Mouse (Mus musculus) midbrain, embryonic 15.5 days (tissue): ENCODE results near the gene Atp6v0d1. TPM values are rescaled to one million over a fixed set of nuclear protein-coding genes. Genes with fewer than 3 reads are reported as not detected.
"Not testable (repeated sequence)": the region's sequence is repeated elsewhere in the genome, so short reads cannot be mapped to it uniquely, and the experiment has no call there.

Experiments used
- ATAC-seq: fragments of 200-750 bp; cut with Nextera tagmentation; replicated peaks from 2 replicates; pipeline ENCODE4 v1.8.0; 2017; ENCODE audit warnings: moderate TSS enrichment
- H3K27ac ChIP-seq: fragments of 300-500 bp; sonication (generic); 2 replicates; pipeline ENCODE4 v1.5.1; 2015; ENCODE audit warnings: mild to moderate bottlenecking, inconsistent platforms
- H3K27me3 ChIP-seq: fragments of 300-500 bp; sonication (generic); replicated peaks from 2 replicates; pipeline ENCODE4 v1.6.1; 2015; ENCODE audit warnings: inconsistent platforms
- H3K36me3 ChIP-seq: fragments of 300-500 bp; sonication (generic); replicated peaks from 2 replicates; pipeline ENCODE4 v1.6.1; 2015; ENCODE audit warnings: inconsistent platforms
- H3K4me1 ChIP-seq: fragments of 300-500 bp; sonication (generic); 2 replicates; pipeline ENCODE4 v1.6.1; 2015; ENCODE audit warnings: inconsistent platforms
- H3K4me2 ChIP-seq: fragments of 300-500 bp; sonication (generic); 2 replicates; pipeline ENCODE4 v1.6.1; 2015; ENCODE audit warnings: inconsistent platforms, mild to moderate bottlenecking, moderate library complexity
- H3K4me3 ChIP-seq: fragments of 300-500 bp; sonication (generic); 2 replicates; pipeline ENCODE4 v1.5.1; 2015; ENCODE audit warnings: mild to moderate bottlenecking, inconsistent platforms
- H3K9ac ChIP-seq: fragments of 300-500 bp; sonication (generic); 2 replicates; pipeline ENCODE4 v1.6.1; 2015; ENCODE audit warnings: mild to moderate bottlenecking, inconsistent platforms
- H3K9me3 ChIP-seq: fragments of 300-500 bp; sonication (generic); 2 replicates; pipeline ENCODE4 v1.6.1; 2016; ENCODE audit warnings: inconsistent platforms
- WGBS: fragments of 180-500 bp; shearing (Covaris S2); methylation state at CpG from one replicate; pipeline ENCODE4 v1.1.7; 2015; ENCODE audit warnings: mixed read lengths; 5-methylcytosine and 5-hydroxymethylcytosine counted together
- polyA plus RNA-seq: library from polyadenylated mRNA; unstranded; fragments of >200 nt; fragmentation: Nextera tagmentation; extraction: Ambion mirVana; gene quantifications from 2 replicates; pipeline ENCODE4 v1.2.1, GENCODE M21; 2015

Atp6v0d1 gene
- polyA plus RNA-seq, 1 experiment from 2014 or later, result 234 TPM

DNA sequence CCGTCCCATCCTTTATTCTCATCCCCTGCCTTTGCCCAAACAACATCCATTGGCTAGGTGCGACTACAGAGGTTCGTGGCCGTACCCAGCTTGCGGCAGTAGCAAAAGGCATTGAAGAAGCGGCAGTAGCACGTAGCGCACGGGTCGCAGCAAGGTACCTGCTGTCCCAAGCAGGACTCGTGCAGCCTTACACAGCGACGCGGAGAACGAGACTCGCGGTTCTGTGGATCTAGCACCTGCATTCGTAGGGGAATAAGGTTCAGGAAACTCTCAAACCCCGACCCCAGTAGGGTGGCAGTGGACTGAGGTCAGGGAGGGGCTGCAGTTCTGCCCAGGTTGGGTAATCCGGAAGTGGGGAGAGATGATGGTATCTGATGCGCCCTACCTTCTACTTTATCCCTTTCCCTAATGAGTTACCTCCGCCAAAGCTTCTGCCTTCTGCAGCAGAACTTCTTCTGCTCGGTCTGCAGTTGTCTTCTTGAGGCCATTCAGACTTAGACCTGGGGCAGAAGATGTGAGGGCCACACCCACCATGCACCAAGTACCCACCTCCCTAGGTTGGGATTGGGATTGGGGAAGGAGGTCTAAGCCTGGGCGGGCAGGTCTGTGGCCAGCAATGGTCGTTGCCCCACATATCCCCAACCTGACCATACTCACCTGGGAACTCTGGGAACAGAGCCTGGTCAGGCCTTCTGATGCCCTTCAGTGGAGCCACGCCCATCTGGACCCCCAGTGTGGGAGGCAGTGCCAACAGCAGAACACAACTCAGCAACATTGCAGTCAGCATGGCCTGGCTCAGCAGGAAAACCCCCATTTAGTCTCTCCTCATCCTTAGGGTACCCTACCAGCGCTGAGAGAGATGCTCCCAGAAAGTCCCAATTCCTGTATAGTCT, 1.1 kb upstream of the Atp6v0d1 start:
- H3K27ac ChIP-seq, result peak overlapping the region; percentile 89; the same call in 1 of the 2 replicates
- WGBS, result 25% methylated on average over 27 of the region's 27 CpGs
- H3K27me3 ChIP-seq, result no peaks in the 10 kb centered on the region
- peak overlapping the region; percentile 43 for H3K9ac ChIP-seq
- H3K4me3 ChIP-seq, result peak overlapping the region; percentile 82
- H3K4me2 ChIP-seq, result peak overlapping the region; percentile 81
- H3K4me1 ChIP-seq, result peaks cover 41% of the 10 kb centered on the region
- no peaks in the 10 kb centered on the region for H3K36me3 ChIP-seq
- H3K9me3 ChIP-seq, result no peaks in the 10 kb centered on the region
- ATAC-seq, result peak; percentile 34; the same call in 1 of the 2 replicates

DNA sequence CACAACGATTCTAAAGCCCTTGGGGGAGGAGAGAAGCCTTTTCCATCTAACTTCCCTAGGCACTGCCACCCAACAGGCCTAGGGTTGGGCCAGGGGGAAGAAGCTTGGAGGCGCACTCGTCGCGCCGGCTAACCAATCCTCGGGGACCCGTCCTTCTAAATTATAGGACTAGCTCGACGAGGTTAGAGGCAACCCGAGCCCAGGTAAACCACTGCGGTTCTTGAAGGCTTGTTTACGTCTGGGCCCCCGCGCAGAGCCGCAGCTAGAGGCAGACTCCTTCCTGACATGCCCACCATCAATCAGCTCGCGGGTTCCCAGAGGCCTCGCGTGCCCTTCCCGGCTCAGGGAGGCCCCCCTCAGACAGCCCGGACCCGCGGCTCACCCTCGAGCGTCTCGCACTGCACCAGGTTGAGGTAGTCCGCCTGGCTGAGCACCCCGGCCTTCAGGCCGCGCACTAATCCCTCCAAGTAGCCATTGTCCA, 406 bp downstream of the Atp6v0d1 start:
- Histone ChIP-seq H3K9me3 (no peaks in the 10 kb centered on the region), H3K4me2 (peak overlapping the region; percentile 81), H3K36me3 (no peaks in the 10 kb centered on the region), H3K4me3 (peak overlapping the region; percentile 82), H3K4me1 (peaks cover 41% of the 10 kb centered on the region), H3K27me3 (no peaks in the 10 kb centered on the region), H3K27ac (peak overlapping the region; percentile 89), H3K9ac (peak overlapping the region; percentile 82)
- 1% methylated on average over 31 of the region's 31 CpGs for WGBS
- ATAC-seq, result peak; percentile 84

DNA sequence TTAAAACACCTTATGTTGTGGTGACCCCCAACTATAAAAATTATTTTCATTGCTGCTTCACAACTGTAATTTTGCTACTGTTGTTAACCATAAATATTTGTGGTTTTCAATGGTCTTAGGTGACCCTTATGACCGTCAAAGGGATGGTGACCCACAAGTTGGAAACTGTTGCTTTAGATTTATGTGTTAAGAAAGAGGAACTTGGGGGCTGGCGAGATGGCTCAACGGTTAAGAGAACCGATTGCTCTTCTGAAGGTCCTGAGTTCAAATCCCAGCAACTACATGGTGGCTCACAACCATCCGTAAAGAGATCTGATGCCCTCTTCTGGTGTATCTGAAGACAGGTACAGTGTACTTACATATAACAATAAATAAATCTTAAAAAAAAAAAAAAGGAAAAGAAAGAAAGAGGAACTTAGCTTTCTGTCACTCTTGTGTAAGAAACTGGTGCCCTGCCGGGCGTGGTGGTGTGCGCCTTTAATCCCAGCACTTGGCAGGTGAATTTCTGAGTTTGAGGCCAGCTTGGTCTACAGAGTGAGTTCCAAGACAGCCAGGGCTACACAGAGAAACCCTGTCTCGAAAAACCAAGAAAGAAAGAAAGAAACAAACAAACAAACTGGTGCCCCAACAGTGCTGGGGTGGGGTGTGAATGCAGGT, 1.1 kb downstream of the Atp6v0d1 start:
- 86% methylated on average over 9 of the region's 9 CpGs for WGBS
- Histone ChIP-seq H3K4me1 (peaks cover 41% of the 10 kb centered on the region), H3K4me3 (peak overlapping the region; percentile 82), H3K27ac (0 out of 2 replicates have a peak overlapping the region, but pooled peaks have one; percentile 89), H3K9ac (peak overlapping the region; percentile 82), H3K4me2 (peak overlapping the region; percentile 81)
- not testable (repeated sequence) for H3K9me3 ChIP-seq, H3K27me3 ChIP-seq, ATAC-seq, H3K36me3 ChIP-seq

DNA sequence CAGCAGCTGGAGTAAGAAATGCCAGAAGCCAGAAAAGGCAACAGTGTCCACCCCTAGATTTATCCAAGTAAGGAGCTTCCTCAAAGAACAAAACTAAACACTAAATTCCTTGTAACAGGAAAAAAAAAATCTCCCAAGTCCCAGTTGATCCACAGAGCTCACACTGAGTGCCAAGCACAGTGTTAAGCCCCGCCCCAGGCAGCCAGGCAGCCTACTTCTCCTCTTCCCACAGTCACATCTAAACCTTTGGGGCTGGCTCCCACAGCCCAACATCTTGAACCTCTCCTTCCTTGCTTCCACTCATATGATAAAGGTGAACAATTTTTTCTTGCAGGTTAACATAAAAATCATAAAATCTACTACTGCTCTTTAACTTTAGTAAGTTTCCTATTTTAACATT, 2.0 kb downstream of the Atp6v0d1 start:
- Histone ChIP-seq H3K27me3 (no peaks in the 10 kb centered on the region), H3K27ac (no peak overlapping the region), H3K9me3 (no peaks in the 10 kb centered on the region), H3K4me1 (peaks cover 41% of the 10 kb centered on the region), H3K4me3 (no peak overlapping the region), H3K36me3 (no peaks in the 10 kb centered on the region), H3K9ac (no peak overlapping the region), H3K4me2 (no peak overlapping the region; the same call in 1 of the 2 replicates)
- ATAC-seq, result no peak
- 86% methylated on average over 1 of the region's 1 CpGs for WGBS

DNA sequence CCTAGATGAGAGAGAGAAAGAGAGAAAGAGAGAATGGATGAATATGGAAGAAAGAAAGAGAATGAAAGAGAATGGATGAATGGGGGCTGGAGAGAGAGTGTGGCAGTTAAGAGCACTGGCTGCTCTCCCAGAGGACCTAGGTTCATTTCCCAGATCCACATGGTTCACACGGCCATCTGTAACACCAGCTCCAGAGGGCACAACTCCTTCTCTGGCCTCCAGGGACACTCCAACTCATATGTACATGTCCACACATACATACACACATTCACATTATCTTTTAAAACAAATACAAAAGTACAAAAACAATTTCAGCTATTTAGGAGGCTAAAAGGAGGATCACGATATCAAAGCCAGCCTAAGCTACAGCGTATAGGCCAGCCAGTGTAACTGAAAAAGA, 3.0 kb downstream of the Atp6v0d1 start:
- no peak overlapping the region for H3K4me3 ChIP-seq
- H3K4me1 ChIP-seq, result peaks cover 41% of the 10 kb centered on the region
- no peak for ATAC-seq
- H3K9ac ChIP-seq, result no peak overlapping the region
- H3K27me3 ChIP-seq, result no peaks in the 10 kb centered on the region
- H3K9me3 ChIP-seq, result no peaks in the 10 kb centered on the region
- no peak overlapping the region for H3K4me2 ChIP-seq
- H3K27ac ChIP-seq, result no peak overlapping the region
- no peaks in the 10 kb centered on the region for H3K36me3 ChIP-seq
- WGBS, result 83% methylated on average over 3 of the region's 3 CpGs

DNA sequence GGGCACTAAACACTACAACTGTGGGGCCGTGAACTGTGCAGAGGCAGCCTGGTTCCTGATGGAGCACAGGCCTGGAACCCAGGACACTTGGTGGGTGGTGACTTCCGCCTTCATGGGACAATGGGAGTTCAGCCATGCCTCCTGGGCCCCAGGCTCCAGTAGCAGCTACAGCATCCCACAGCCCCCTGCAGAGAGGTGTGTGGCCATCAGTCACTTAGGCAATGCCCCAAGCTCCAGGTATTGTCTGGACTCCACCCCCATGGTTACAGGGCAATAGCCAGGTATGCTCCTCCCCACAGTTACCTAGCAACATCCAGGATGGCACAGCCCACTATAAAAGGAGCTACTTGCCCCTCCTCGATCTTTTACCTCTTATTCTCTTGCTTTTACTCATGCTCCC, 10.6 kb downstream of the Atp6v0d1 start:
- no peak for ATAC-seq
- H3K4me2 ChIP-seq, result no peak overlapping the region
- H3K27ac ChIP-seq, result no peak overlapping the region
- WGBS, result 74% methylated on average over 3 of the region's 3 CpGs
- no peaks in the 10 kb centered on the region for H3K4me1 ChIP-seq
- H3K36me3 ChIP-seq, result 0 out of 2 replicates have a peak, but pooled peaks cover 3% of the 10 kb centered on the region
- H3K27me3 ChIP-seq, result no peaks in the 10 kb centered on the region
- no peak overlapping the region for H3K4me3 ChIP-seq
- no peaks in the 10 kb centered on the region for H3K9me3 ChIP-seq
- H3K9ac ChIP-seq, result no peak overlapping the region

DNA sequence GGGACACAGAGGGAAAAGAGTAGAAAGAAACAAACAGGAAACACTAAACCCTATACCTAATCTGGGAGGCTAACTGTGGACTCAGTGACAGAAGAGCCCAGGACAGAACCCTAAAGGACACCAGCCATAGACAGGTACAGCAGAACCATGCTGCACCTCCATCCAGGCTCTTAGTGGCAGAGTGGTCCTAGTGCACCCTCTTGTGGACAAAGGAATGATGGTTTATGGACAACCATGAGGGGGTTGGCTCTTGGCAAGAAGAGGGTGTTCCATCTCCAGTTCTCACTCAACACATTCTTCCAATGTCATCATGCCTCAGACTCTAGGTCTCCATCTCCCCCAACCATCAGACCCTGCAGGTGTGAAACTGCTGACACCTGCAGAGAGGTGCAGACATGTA, 11.8 kb downstream of the Atp6v0d1 start:
- H3K27ac ChIP-seq, result no peak overlapping the region
- 0 out of 2 replicates have a peak, but pooled peaks have one; percentile 21 for ATAC-seq

DNA sequence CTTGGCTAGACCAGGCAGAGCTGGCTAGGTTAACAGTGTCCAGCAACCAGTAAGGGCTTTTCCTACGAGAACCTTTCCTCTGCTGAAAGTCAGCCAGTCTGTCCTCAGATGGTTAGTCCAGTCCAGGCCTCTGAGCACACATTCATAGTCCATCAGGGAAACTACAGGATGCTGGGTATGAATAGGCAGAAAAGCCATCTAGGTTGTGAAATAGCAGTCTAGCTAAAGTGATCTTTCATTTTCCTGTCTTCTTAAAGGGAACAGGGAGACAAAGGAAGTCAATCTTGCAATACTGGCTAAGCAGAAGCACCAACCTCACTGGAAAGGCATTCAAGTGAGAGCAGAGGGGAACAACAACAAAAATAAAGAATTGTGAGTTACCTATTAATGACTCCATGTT, 13.0 kb downstream of the Atp6v0d1 start:
- Histone ChIP-seq H3K27me3 (no peaks in the 10 kb centered on the region), H3K9me3 (no peaks in the 10 kb centered on the region), H3K36me3 (0 out of 2 replicates have a peak, but pooled peaks cover 3% of the 10 kb centered on the region), H3K4me1 (no peaks in the 10 kb centered on the region), H3K27ac (no peak overlapping the region), H3K4me2 (no peak overlapping the region), H3K9ac (no peak overlapping the region), H3K4me3 (no peak overlapping the region)
- 87% methylated on average over 1 of the region's 1 CpGs for WGBS
- no peak for ATAC-seq

More for the DNA sequence above, 11.8 kb downstream of the Atp6v0d1 start:
- Histone ChIP-seq H3K4me3 (no peak overlapping the region), H3K9me3 (no peaks in the 10 kb centered on the region), H3K36me3 (0 out of 2 replicates have a peak, but pooled peaks cover 3% of the 10 kb centered on the region), H3K4me2 (no peak overlapping the region), H3K9ac (no peak overlapping the region), H3K4me1 (no peaks in the 10 kb centered on the region), H3K27me3 (no peaks in the 10 kb centered on the region)

DNA sequence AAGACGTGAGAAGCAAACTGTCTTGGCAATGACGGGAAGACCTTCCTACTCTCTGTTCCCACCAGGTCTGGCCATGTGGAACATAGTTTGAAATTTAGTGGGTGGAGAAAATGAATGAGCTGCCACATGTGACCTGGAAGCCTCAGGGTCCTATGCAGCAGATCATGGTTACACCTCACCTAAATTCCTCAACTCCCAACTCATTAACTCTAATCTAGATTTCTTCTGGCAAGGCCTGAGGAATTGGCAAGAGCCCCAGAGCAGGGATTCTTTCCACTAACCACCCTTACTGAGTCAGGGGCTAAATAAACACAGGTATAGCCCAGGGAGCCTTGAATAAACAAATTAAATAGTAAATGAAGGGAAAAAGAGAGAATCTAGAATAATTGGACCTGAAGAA, 13.8 kb downstream of the Atp6v0d1 start:
- Histone ChIP-seq H3K36me3 (0 out of 2 replicates have a peak, but pooled peaks cover 3% of the 10 kb centered on the region), H3K4me3 (no peak overlapping the region), H3K27ac (no peak overlapping the region), H3K4me2 (no peak overlapping the region), H3K4me1 (no peaks in the 10 kb centered on the region), H3K9ac (no peak overlapping the region), H3K27me3 (no peaks in the 10 kb centered on the region), H3K9me3 (no peaks in the 10 kb centered on the region)
- no peak for ATAC-seq
- WGBS, result 94% methylated on average over 2 of the region's 2 CpGs

DNA sequence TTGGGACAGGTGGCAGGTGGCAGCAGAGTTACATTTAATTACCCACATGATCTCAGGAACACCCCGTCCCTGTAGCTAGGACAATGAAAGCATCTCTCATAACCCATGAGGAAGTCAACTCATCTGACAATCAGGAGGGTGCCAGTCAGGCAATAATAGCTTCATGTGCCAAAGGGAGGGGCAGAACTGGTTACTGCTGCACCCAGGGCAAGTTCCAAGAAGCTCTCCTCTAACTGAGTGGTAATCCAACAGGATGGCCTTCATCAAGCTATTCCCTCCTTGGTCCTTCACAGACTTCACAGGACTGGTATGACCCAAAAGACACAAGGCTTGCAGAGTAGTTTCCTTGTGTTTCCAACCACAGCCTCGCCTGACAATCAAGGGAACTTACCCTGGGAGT, 15.8 kb downstream of the Atp6v0d1 start:
- no peak for ATAC-seq
- Histone ChIP-seq H3K27ac (no peak overlapping the region), H3K4me1 (peaks cover 1% of the 10 kb centered on the region; the same call in 1 of the 2 replicates), H3K27me3 (no peaks in the 10 kb centered on the region), H3K4me3 (no peak overlapping the region), H3K9ac (no peak overlapping the region), H3K9me3 (no peaks in the 10 kb centered on the region), H3K36me3 (0 out of 2 replicates have a peak, but pooled peaks cover 3% of the 10 kb centered on the region), H3K4me2 (no peak overlapping the region)
- WGBS, result 82% methylated on average over 2 of the region's 2 CpGs

DNA sequence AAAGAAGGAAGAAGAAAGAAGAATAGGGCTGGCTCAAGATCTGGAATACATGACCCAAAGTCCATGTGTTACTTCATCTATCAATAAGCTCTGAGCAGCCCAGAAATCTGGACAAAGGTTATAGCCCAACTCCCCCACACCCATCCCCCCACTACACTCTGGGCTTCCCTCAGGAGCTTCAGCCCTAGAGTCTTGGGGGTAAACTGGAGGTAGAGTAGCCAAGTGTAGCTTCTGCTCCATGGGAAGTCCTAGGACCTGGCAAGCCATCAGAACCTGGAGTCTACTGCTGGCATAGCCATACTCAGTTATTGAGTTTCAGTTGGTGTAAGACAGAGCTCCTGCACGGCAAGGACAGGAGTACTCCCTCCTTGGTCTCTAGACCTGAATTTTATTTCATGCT, 16.3 kb downstream of the Atp6v0d1 start:
- no peak for ATAC-seq

More for the DNA sequence above, 16.3 kb downstream of the Atp6v0d1 start:
- H3K4me3 ChIP-seq, result no peak overlapping the region
- H3K4me2 ChIP-seq, result no peak overlapping the region
- no peaks in the 10 kb centered on the region for H3K9me3 ChIP-seq
- WGBS, result 92% methylated on average over 1 of the region's 1 CpGs
- H3K27ac ChIP-seq, result no peak overlapping the region
- no peak overlapping the region for H3K9ac ChIP-seq
- H3K4me1 ChIP-seq, result peaks cover 7% of the 10 kb centered on the region; the same call in 1 of the 2 replicates
- H3K27me3 ChIP-seq, result no peaks in the 10 kb centered on the region
- 0 out of 2 replicates have a peak, but pooled peaks cover 3% of the 10 kb centered on the region for H3K36me3 ChIP-seq
